Mouse (Mus musculus) brain, embryonic 14.5 days (tissue): ENCODE measurements around the gene Btbd8.

Experiments
- CTCF ChIP-seq: fragments of 200-500 bp; IDR thresholded peaks from 2 replicates; pipeline ENCODE4 v1.5.1; 2012; ENCODE audit warnings: inconsistent platforms, mild to moderate bottlenecking, moderate library complexity, borderline replicate concordance; ENCODE audit not compliant: insufficient read depth, insufficient read length; ENCODE audit errors: extremely low read depth
- POLR2A ChIP-seq: fragments of 200-500 bp; IDR thresholded peaks from 2 replicates; pipeline ENCODE4 v1.6.1; 2012; ENCODE audit warnings: mild to moderate bottlenecking, inconsistent platforms, borderline replicate concordance; ENCODE audit not compliant: poor library complexity, insufficient read depth, insufficient read length, severe bottlenecking; ENCODE audit errors: extremely low read depth

GRCm38 (mm10) chr5:107447977-107448376, 10.2 kb downstream of the Btbd8 start:
- TF ChIP-seq CTCF (no peak), POLR2A (no peak)
